In genomic region chr5:64044790-64045189, GRCm38 (mm10) we compare ENCODE assay signal across 10 mouse cellular contexts. TPM values are rescaled to one million over a fixed set of nuclear protein-coding genes. Genes with fewer than 3 reads are reported as not detected.
DNase-seq lines count a peak whose midpoint lies in the region; ATAC-seq and TF ChIP-seq lines count a peak whose summit lies in the region.
"Had no signal": no experiment of that assay in that cellular context is flagged by ENCODE, and none has a peak within 500 bp of the region (broad histone marks: within the 10 kb centered on the region; RNA-seq: fewer than 3 reads in every experiment).

No protein-coding gene starts in this region.

- H3K4me3 ChIP-seq in forebrain, embryonic 11.5 days (ENCODE audit: low read depth, low read length): no peak overlapping the region
- H3K4me3 ChIP-seq in gastrocnemius, adult 2 months: no peak overlapping the region
- H3K4me3 ChIP-seq: hindbrain, embryonic 15.5 days; limb, embryonic 15.5 days had no signal

- peak overlapping the region; percentile 59 for H3K27ac ChIP-seq in forebrain, embryonic 11.5 days (ENCODE audit: low read depth, low read length)
- H3K27ac ChIP-seq in gastrocnemius, adult 2 months: no peak overlapping the region
- H3K27ac ChIP-seq: hindbrain, embryonic 15.5 days; limb, embryonic 15.5 days had no signal

- TF ChIP-seq CTCF in gastrocnemius, adult 2 months (IDR thresholded peaks at IDR 0.05): no peak

- 91% methylated on average over 18 of the region's 18 CpGs for WGBS in forebrain, embryonic 11.5 days

- no peak overlapping the region for H3K9ac ChIP-seq in forebrain, embryonic 11.5 days (ENCODE audit: low read length)
- H3K9ac ChIP-seq: hindbrain, embryonic 15.5 days; limb, embryonic 15.5 days had no signal

- no peaks in the 10 kb centered on the region for H3K27me3 ChIP-seq in forebrain, embryonic 11.5 days (ENCODE audit: control insufficient read depth, insufficient read depth, low read length)
- H3K27me3 ChIP-seq: hindbrain, embryonic 15.5 days; limb, embryonic 15.5 days had no signal

- H3K36me3 ChIP-seq in forebrain, embryonic 11.5 days (ENCODE audit: control insufficient read depth, insufficient read depth, low read length): no peaks in the 10 kb centered on the region
- H3K36me3 ChIP-seq: hindbrain, embryonic 15.5 days; limb, embryonic 15.5 days had no signal

- peaks cover 4% of the 10 kb centered on the region; the same call in 1 of the 2 replicates for H3K4me1 ChIP-seq in forebrain, embryonic 11.5 days (replicated peaks; ENCODE audit: control insufficient read depth, insufficient read depth, low read length)

- intact Hi-C loops in gastrocnemius, adult 2 months (cut with DNase I): no loop called here

- DNase-seq in spleen, postnatal 36 days (ENCODE audit: low spot score in 2 of 2): peak; percentile 38 to 47
- DNase-seq in spleen, adult 12 weeks (ENCODE audit: low spot score): no peak
- DNase-seq in forebrain, embryonic 11.5 days (ENCODE audit: low spot score): no peak
- peak; percentile 61 for DNase-seq in thymus, postnatal 4 days
- no peak for DNase-seq in gastrocnemius, adult 2 months
- no peak for DNase-seq in liver
- DNase-seq in urinary bladder, postnatal 36 days (ENCODE audit: low spot score in 2 of 2): no peak

- no peaks in the 10 kb centered on the region for H3K9me3 ChIP-seq in forebrain, embryonic 11.5 days (ENCODE audit: control insufficient read depth, low read length)
- H3K9me3 ChIP-seq: hindbrain, embryonic 15.5 days; limb, embryonic 15.5 days had no signal

- 0 out of 2 replicates have a peak, but pooled peaks have one; percentile 16 for ATAC-seq in forebrain, embryonic 11.5 days (replicated peaks; ENCODE audit: low FRiP score)
- peak; percentile 79 for ATAC-seq in megakaryocyte progenitor cell, adult 5-6 weeks (replicated peaks; ENCODE audit: poor library complexity)

- H3K4me2 ChIP-seq in forebrain, embryonic 11.5 days (ENCODE audit: low read depth, low read length, severe bottlenecking): no peak overlapping the region
- H3K4me2 ChIP-seq: limb, embryonic 15.5 days had no signal

RNA-seq across cellular contexts. Expression of gene Pgm2, which starts 48.0 kb away (rescaled TPM):
- polyA plus RNA-seq in forebrain, embryonic 11.5 days (2014; fragmentation: Nextera tagmentation; extraction: Ambion mirVana): 27.7 and 29.7 TPM in 2 replicates
- total RNA-seq in megakaryocyte progenitor cell, adult 5-6 weeks (2015): 40.1 and 40.7 TPM in 2 replicates
- 32.9 and 35.2 TPM in 2 replicates for total RNA-seq in megakaryocyte progenitor cell, adult 5-6 weeks (2017)
- 1 to 10 TPM; 1.8 to 2.9 TPM for total RNA-seq in gastrocnemius, adult 2 months (2021)

Comparison
In these comparisons a context has a peak if more than half of its experiments do, and no peak if none do; other contexts are left out.
1. DNase-seq: peak in spleen, postnatal 36 days (2 of 2) and thymus, postnatal 4 days (single experiment); none in spleen, adult 12 weeks (single experiment), forebrain, embryonic 11.5 days (single experiment), gastrocnemius, adult 2 months (single experiment), liver (single experiment) and urinary bladder, postnatal 36 days (0 of 2).
2. RNA of gene Pgm2, which starts 48.0 kb away (total RNA-seq): 32.9 to 40.7 TPM in megakaryocyte progenitor cell, adult 5-6 weeks; 1.8 to 2.9 TPM in gastrocnemius, adult 2 months; every median in the first group is over 4 times any median in the second.